Mouse (Mus musculus) small intestine, adult 2 months (tissue): Measurements from ENCODE around the gene Actl6b. TPM values are rescaled to one million over a fixed set of nuclear protein-coding genes. Genes with fewer than 3 reads are reported as not detected.

Source experiments
- H3K27ac ChIP-seq: fragments of 200-500 bp; 2 replicates; pipeline ENCODE4 v1.5.1; 2012; ENCODE audit warnings: low read depth, low read length, control low read depth, inconsistent platforms; ENCODE audit not compliant: insufficient read depth
- H3K27me3 ChIP-seq: fragments of 200-500 bp; 2 replicates; pipeline ENCODE4 v1.6.1; 2012; ENCODE audit warnings: mild to moderate bottlenecking, moderate library complexity, low read length, inconsistent platforms; ENCODE audit not compliant: control insufficient read depth, insufficient read depth
- H3K36me3 ChIP-seq: fragments of 200-500 bp; 2 replicates; pipeline ENCODE4 v1.6.1; 2012; ENCODE audit warnings: mild to moderate bottlenecking, low read length, control low read depth, inconsistent platforms; ENCODE audit not compliant: control insufficient read depth, insufficient read depth
- H3K4me1 ChIP-seq: fragments of 200-500 bp; 2 replicates; pipeline ENCODE4 v1.6.1; 2012; ENCODE audit warnings: low read length, inconsistent platforms, mixed read lengths; ENCODE audit not compliant: control insufficient read depth, insufficient read depth, insufficient read length
- H3K4me3 ChIP-seq: fragments of 200-500 bp; 2 replicates; pipeline ENCODE4 v1.5.1; 2012; ENCODE audit warnings: low read depth, mild to moderate bottlenecking, control low read depth, inconsistent platforms, low read length, moderate library complexity
- CTCF ChIP-seq: fragments of 200-500 bp; IDR thresholded peaks from 2 replicates; pipeline ENCODE4 v1.5.1; 2012; ENCODE audit warnings: low read depth, mild to moderate bottlenecking, control low read depth, inconsistent platforms, low read length, moderate library complexity, mixed read lengths; ENCODE audit not compliant: insufficient replicate concordance, insufficient read length; ENCODE audit errors: extremely low read depth
- POLR2A ChIP-seq: fragments of 200-500 bp; IDR thresholded peaks from 2 replicates; pipeline ENCODE4 v1.6.1; 2012; ENCODE audit warnings: low read depth, mild to moderate bottlenecking, control low read depth, inconsistent platforms, low read length, moderate library complexity
- WGBS: fragments of 180-500 bp; shearing (Covaris S2); methylation state at CpG from one replicate; pipeline ENCODE4 v1.1.7; 2018; 5-methylcytosine and 5-hydroxymethylcytosine counted together
- polyA plus RNA-seq: library from polyadenylated mRNA; depleted of rRNA; stranded (reverse); fragments of >200 nt; gene quantifications from 2 replicates; pipeline ENCODE4 v1.2.3, GENCODE M21; 2012

Actl6b gene
- polyA plus RNA-seq, 1 experiment, result 1.0 TPM

GRCm38 (mm10) chr5:137524251-137524515 lies 29.1 kb upstream of the Actl6b start:
- Histone ChIP-seq H3K27ac (no peak overlapping the region), H3K4me1 (no peaks in the 10 kb centered on the region), H3K36me3 (peaks cover 81% of the 10 kb centered on the region), H3K4me3 (no peak overlapping the region), H3K27me3 (no peaks in the 10 kb centered on the region)
- WGBS, result 89% methylated on average over 8 of the region's 8 CpGs
- TF ChIP-seq CTCF (no peak), POLR2A (no peak)

DNA sequence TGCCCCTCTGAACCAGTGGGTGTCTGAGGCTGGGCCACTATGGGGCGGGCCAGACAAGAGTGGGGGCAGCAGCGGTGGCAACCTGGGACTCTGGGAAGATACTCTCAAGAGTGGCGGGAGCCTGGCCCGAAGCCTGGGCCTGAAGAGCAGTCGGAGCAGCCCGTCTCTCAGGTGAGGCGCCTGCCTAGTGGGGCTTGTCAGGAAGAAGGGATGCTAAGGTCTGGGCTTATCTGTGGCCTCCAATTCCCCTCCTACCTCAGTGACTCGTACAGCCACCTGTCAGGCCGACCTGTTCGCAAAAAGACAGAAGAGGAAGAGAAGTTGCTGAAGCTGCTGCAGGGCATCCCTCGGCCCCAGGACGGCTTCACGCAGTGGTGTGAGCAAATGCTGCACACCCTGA lies 28.6 kb upstream of the Actl6b start:
- Histone ChIP-seq H3K27me3 (no peaks in the 10 kb centered on the region), H3K27ac (no peak overlapping the region), H3K4me1 (no peaks in the 10 kb centered on the region), H3K36me3 (peaks cover 82% of the 10 kb centered on the region), H3K4me3 (no peak overlapping the region)
- TF ChIP-seq POLR2A (no peak), CTCF (no peak)
- WGBS, result 82% methylated on average over 13 of the region's 13 CpGs

GRCm38 (mm10) chr5:137525511-137525910 lies 27.8 kb upstream of the Actl6b start:
- no peak for TF ChIP-seq CTCF
- no peak for TF ChIP-seq POLR2A
- no peaks in the 10 kb centered on the region for H3K27me3 ChIP-seq
- 84% methylated on average over 16 of the region's 16 CpGs for WGBS
- H3K27ac ChIP-seq, result no peak overlapping the region
- peaks cover 2% of the 10 kb centered on the region; the same call in 1 of the 2 replicates for H3K4me1 ChIP-seq
- H3K36me3 ChIP-seq, result peaks cover 80% of the 10 kb centered on the region
- no peak overlapping the region for H3K4me3 ChIP-seq

DNA sequence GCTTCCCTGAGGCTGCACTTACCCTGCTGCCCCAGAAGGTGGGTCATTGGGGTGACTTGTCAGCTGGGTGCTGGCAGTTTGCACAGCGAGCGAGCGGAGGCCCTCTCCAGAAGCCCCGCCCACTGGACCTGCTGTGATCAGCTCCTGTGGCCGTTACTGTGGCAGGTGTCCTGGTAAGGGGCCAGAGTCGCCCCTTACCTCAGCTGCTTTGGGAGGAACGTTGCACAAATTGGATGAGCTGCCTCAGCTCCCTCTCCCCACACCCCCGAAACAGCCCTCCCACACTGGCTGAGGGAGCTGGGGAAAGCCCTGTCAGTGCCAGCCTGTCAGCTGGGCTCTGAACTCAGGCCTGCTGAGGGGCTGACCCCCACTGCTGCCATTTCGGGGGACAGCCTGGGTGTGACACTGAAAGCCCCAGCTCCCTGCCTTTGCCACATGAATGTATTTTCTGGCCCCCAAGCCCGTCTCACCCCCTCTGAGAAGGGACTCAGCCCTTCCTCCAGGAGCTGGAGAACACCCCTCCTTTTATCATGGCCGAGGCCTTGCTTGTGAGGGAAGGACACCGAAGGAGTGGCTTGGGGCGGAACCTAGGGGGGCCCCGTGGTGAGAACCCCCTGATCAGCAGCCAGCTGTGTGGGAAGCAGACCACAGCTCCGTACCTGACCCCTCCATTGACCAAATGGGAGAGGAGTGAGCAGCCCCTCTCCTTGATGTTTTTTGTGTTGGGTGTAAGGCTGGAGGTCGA lies 27.0 kb upstream of the Actl6b start:
- H3K27me3 ChIP-seq, result no peaks in the 10 kb centered on the region
- peaks cover 2% of the 10 kb centered on the region; the same call in 1 of the 2 replicates for H3K4me1 ChIP-seq
- no peak overlapping the region for H3K4me3 ChIP-seq
- H3K36me3 ChIP-seq, result peaks cover 74% of the 10 kb centered on the region
- H3K27ac ChIP-seq, result no peak overlapping the region
- 36% methylated on average over 16 of the region's 16 CpGs for WGBS
- TF ChIP-seq CTCF (no peak), POLR2A (no peak)

DNA sequence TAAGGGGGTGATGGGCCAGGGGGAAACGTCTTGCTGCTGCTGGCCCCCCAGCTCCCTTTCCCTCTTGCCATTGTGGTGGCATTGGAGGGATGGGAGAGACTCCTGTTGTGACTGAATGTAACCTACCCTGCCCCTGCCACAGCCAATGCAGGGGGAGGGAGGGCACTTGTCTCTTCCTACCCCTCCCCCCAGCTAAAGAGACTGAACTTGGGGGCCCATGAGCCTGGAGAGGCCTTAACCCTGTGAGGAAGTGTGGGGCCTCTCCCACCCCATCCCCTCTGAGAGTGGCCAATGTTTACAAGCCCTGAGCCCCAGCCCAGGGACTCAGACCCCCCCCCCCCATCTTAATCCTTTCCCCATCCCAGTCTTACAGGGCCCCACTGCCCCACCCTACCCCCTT lies 25.9 kb upstream of the Actl6b start:
- no peaks in the 10 kb centered on the region for H3K27me3 ChIP-seq
- 67% methylated on average over 1 of the region's 1 CpGs for WGBS
- no peak overlapping the region for H3K27ac ChIP-seq
- no peak for TF ChIP-seq POLR2A
- no peak for TF ChIP-seq CTCF
- peaks cover 69% of the 10 kb centered on the region for H3K36me3 ChIP-seq
- H3K4me3 ChIP-seq, result no peak overlapping the region
- peaks cover 2% of the 10 kb centered on the region; the same call in 1 of the 2 replicates for H3K4me1 ChIP-seq

- Histone ChIP-seq H3K4me3 (no peak overlapping the region), H3K4me1 (peaks cover 2% of the 10 kb centered on the region; the same call in 1 of the 2 replicates), H3K36me3 (peaks cover 60% of the 10 kb centered on the region), H3K27me3 (no peaks in the 10 kb centered on the region), H3K27ac (no peak overlapping the region)
- TF ChIP-seq POLR2A (no peak), CTCF (no peak)
- WGBS, result 79% methylated on average over 22 of the region's 22 CpGs
These were observed 24.9 kb upstream of the Actl6b start for GRCm38 (mm10) chr5:137528247-137528968.

GRCm38 (mm10) chr5:137529221-137529995 lies 23.9 kb upstream of the Actl6b start:
- Histone ChIP-seq H3K27ac (no peak overlapping the region), H3K4me3 (no peak overlapping the region), H3K4me1 (peaks cover 2% of the 10 kb centered on the region; the same call in 1 of the 2 replicates), H3K27me3 (no peaks in the 10 kb centered on the region), H3K36me3 (peaks cover 50% of the 10 kb centered on the region)
- 77% methylated on average over 15 of the region's 15 CpGs for WGBS
- no peak for TF ChIP-seq CTCF
- TF ChIP-seq POLR2A, result no peak
